Mouse (Mus musculus): ENCODE measurements around the gene Anapc2.

GRCm38 (mm10) chr2:25237522-25237921 is 34.8 kb upstream of the Anapc2 start:
- TF ChIP-seq CTCF (IDR thresholded peaks at IDR 0.05; ENCODE audit: low read depth), result no peak
- TF ChIP-seq EP300 (IDR thresholded peaks at IDR 0.05; ENCODE audit: low read depth), result no peak

Measured in liver, postnatal 0 days (tissue).